Mouse (Mus musculus) neural tube, embryonic 14.5 days (tissue): ENCODE data around the gene Arhgef3. TPM values are rescaled to one million over a fixed set of nuclear protein-coding genes. Genes with fewer than 3 reads are reported as not detected.

ENCODE experiments used
- ATAC-seq: fragments of 200-750 bp; cut with Nextera tagmentation; 2 replicates; pipeline ENCODE4 v1.8.0; 2017; ENCODE audit warnings: low read depth, mild to moderate bottlenecking, moderate TSS enrichment, moderate library complexity
- H3K27ac ChIP-seq: fragments of 300-500 bp; sonication (generic); 2 replicates; pipeline ENCODE4 v1.5.1; 2014; ENCODE audit warnings: low read depth, mild to moderate bottlenecking, control low read depth, low read length, moderate library complexity, mixed read lengths
- H3K27me3 ChIP-seq: fragments of 300-500 bp; sonication (generic); 2 replicates; pipeline ENCODE4 v1.6.1; 2014; ENCODE audit warnings: low read length; ENCODE audit not compliant: control insufficient read depth, insufficient read depth
- H3K36me3 ChIP-seq: fragments of 300-500 bp; sonication (generic); 2 replicates; pipeline ENCODE4 v1.6.1; 2014; ENCODE audit warnings: low read length, mixed read lengths; ENCODE audit not compliant: control insufficient read depth, insufficient read depth
- H3K4me1 ChIP-seq: fragments of 300-500 bp; sonication (generic); 2 replicates; pipeline ENCODE4 v1.6.1; 2014; ENCODE audit warnings: low read length; ENCODE audit not compliant: control insufficient read depth, insufficient read depth
- H3K4me2 ChIP-seq: fragments of 300-500 bp; sonication (generic); 2 replicates; pipeline ENCODE4 v1.6.1; 2014; ENCODE audit warnings: mild to moderate bottlenecking, low read depth, low read length, control low read depth
- H3K4me3 ChIP-seq: fragments of 300-500 bp; sonication (generic); 2 replicates; pipeline ENCODE4 v1.5.1; 2014; ENCODE audit warnings: low read depth, low read length, control low read depth, mixed read lengths
- H3K9ac ChIP-seq: fragments of 300-500 bp; sonication (generic); replicated peaks from 2 replicates; pipeline ENCODE4 v1.6.1; 2014; ENCODE audit warnings: low read depth, mild to moderate bottlenecking, control low read depth, low read length, mixed read lengths
- H3K9me3 ChIP-seq: fragments of 300-500 bp; sonication (generic); 2 replicates; pipeline ENCODE4 v1.6.1; 2016; ENCODE audit warnings: low read length; ENCODE audit not compliant: control insufficient read depth
- WGBS: fragments of 180-500 bp; shearing (Covaris S2); extraction: QIAGEN DNeasy Blood & Tissue Kit; methylation state at CpG from one replicate; pipeline ENCODE4 v1.1.7; 2014; 5-methylcytosine and 5-hydroxymethylcytosine counted together
- polyA plus RNA-seq: library from polyadenylated mRNA; unstranded; fragments of >200 nt; fragmentation: Nextera tagmentation; extraction: Ambion mirVana; gene quantifications from 2 replicates; pipeline ENCODE4 v1.2.1, GENCODE M21; 2014

The Arhgef3 gene
- polyA plus RNA-seq, 1 experiment from 2014 or later, result 13.4 TPM

DNA sequence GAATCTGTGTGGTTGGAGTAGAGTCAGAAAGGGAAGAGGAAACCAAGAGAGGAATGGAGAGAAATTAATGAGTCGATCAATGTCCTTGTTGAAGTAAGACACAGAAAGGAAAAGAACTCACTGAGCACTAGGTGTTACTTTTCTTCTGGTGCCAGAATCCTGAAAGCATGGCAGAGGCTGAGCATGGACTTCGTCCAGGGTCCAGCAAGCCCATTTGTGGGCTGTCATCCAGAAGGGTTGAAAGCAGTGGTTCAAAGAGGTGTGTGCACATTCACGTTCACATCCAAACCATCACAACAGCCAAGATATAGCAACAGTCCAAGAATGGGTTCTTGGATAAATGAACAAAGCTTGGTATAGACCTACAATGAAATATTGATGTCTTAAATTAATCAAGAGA lies 15.3 kb downstream of the Arhgef3 start:
- Histone ChIP-seq H3K9me3 (no peaks in the 10 kb centered on the region), H3K4me2 (no peak overlapping the region), H3K4me1 (no peaks in the 10 kb centered on the region), H3K36me3 (no peaks in the 10 kb centered on the region), H3K27me3 (no peaks in the 10 kb centered on the region), H3K4me3 (no peak overlapping the region), H3K27ac (no peak overlapping the region), H3K9ac (no peak overlapping the region)
- 95% methylated on average over 3 of the region's 3 CpGs for WGBS
- no peak for ATAC-seq

DNA sequence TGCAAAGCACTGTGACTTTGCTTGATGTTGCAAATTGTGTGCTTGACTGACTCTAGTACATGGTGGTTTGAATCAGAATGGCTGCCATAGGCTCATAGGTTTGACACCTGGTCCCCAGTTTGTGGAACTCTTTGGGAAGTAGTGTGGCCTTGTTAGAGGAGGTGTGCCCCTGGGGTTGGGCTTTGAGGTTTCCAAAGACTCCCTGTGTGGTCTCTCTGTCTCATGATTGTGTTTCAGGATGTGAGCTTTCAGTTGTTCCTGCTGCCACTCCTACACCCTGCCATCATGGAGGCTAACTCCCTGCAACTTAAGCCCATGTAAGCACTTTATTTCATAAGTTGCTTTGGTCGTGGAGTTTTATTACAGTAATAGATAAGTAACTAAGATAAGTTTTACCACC lies 16.0 kb downstream of the Arhgef3 start:
- WGBS, result 95% methylated on average over 1 of the region's 1 CpGs
- no peak for ATAC-seq
- no peaks in the 10 kb centered on the region for H3K36me3 ChIP-seq

DNA sequence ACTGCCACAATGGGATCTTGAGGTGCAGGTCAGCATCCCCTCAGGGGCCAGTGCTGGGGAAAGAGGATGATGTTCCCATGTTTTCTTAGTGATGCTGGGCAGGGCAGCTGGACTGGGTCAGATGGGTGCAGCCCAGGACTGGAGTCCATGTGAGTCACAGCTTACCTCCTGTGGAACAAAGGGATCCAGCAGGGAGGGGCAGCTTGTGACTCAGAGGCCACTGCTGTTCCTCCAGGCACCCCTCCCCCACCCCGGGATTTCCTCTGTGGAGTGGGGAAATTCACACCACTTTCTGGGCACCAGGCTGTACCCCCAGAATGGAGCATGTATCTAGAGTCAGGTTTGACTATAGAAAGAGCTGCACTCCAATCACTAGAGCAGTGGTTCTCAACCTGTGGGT lies 16.8 kb downstream of the Arhgef3 start:
- ATAC-seq, result no peak
- WGBS, result 75% methylated on average over 1 of the region's 1 CpGs

More for the DNA sequence above, 16.0 kb downstream of the Arhgef3 start:
- Histone ChIP-seq H3K27ac (no peak overlapping the region), H3K4me2 (no peak overlapping the region), H3K27me3 (no peaks in the 10 kb centered on the region), H3K4me1 (no peaks in the 10 kb centered on the region), H3K9ac (no peak overlapping the region), H3K9me3 (no peaks in the 10 kb centered on the region), H3K4me3 (no peak overlapping the region)

DNA sequence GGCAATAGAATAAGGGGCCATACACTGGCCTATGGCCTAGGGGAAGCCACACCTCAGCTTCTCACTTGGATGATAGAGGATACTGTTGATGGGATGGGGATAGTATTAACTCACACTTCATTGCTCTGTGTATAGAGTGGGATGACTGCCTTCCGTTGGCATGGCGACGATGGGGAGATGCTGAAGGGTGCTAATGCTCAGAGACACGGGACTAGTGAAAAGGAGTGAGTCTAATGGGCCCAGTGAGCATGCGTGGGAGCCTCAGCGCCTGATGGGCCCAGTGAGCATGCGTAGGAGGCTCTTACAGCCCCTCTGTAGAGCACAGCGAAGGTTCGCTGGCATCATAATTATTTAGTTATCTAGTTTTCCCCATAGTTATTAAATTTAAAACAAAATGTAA lies 24.2 kb downstream of the Arhgef3 start:
- Histone ChIP-seq H3K27me3 (no peaks in the 10 kb centered on the region), H3K9me3 (no peaks in the 10 kb centered on the region), H3K4me3 (no peak overlapping the region), H3K9ac (no peak overlapping the region), H3K4me1 (no peaks in the 10 kb centered on the region), H3K4me2 (no peak overlapping the region), H3K27ac (no peak overlapping the region), H3K36me3 (no peaks in the 10 kb centered on the region)
- no peak for ATAC-seq
- 77% methylated on average over 9 of the region's 9 CpGs for WGBS

More for the DNA sequence above, 16.8 kb downstream of the Arhgef3 start:
- H3K27me3 ChIP-seq, result no peaks in the 10 kb centered on the region
- H3K36me3 ChIP-seq, result no peaks in the 10 kb centered on the region
- no peak overlapping the region for H3K9ac ChIP-seq
- H3K27ac ChIP-seq, result no peak overlapping the region
- no peaks in the 10 kb centered on the region for H3K4me1 ChIP-seq
- H3K9me3 ChIP-seq, result no peaks in the 10 kb centered on the region
- H3K4me3 ChIP-seq, result no peak overlapping the region
- no peak overlapping the region for H3K4me2 ChIP-seq

DNA sequence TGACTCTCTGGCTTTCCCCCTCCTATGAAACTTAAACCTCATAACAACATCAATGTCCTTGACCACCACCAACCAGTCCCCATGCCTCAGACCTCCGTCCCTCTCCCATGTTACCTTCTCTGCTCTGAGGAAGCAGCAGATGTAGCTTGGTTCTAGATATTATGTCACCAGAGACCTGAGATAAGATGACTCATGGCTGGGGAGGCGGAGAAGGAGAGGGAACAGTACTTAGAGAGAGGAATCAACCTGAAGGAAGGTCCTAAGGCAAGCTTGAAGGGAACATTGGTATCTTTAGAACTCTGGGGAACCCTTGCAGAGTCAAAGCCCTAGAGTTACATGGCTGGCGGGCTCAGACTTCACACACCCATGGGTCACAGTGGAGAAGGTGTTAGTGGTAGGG lies 25.3 kb downstream of the Arhgef3 start:
- Histone ChIP-seq H3K9me3 (no peaks in the 10 kb centered on the region), H3K27ac (no peak overlapping the region), H3K36me3 (no peaks in the 10 kb centered on the region), H3K4me3 (no peak overlapping the region), H3K4me1 (no peaks in the 10 kb centered on the region), H3K27me3 (no peaks in the 10 kb centered on the region), H3K9ac (no peak overlapping the region), H3K4me2 (no peak overlapping the region)
- ATAC-seq, result no peak
- 87% methylated on average over 3 of the region's 3 CpGs for WGBS

DNA sequence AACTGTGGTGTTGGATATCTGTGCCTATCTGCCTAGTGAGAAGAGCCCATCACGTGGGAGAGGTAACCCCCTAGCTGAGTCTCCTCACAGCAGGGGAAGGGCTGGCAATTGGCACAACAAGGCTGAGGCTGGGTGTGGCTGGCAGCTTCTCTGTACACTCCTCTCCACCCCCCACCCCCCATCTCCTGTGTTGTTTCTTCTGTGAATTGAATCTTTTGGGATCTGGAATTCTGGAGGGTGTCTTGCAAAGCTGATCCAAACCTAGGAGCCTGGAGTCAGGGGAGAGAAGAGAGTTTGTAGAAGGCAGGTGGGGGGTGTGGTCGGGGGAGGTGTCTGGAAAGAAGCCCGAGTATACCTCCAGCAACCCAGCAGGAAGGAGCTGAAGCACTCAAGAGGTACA lies 26.8 kb downstream of the Arhgef3 start:
- Histone ChIP-seq H3K36me3 (no peaks in the 10 kb centered on the region), H3K9ac (no peak overlapping the region), H3K4me2 (no peak overlapping the region), H3K27ac (no peak overlapping the region), H3K9me3 (no peaks in the 10 kb centered on the region), H3K4me1 (no peaks in the 10 kb centered on the region), H3K4me3 (no peak overlapping the region), H3K27me3 (no peaks in the 10 kb centered on the region)
- 26% methylated on average over 3 of the region's 3 CpGs for WGBS
- no peak for ATAC-seq

DNA sequence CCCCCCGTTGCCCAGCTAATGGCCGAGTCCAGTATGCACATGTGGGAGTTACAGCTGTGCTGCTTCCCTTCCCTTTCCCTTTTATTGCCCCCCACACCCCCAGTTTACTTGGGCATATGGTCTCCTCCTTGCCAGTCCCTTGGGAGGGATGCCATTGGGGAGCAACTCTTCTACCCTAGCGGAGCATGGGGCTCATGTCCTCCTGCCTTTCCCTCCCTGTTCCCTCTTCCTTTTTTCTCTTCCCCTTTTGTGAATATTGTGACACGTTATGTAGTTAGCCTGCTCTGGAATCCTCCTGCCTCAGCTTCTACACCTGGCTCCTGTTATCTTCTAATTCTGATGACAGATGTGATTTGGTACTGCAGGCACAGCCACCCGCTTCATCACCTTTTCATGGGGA lies 28.0 kb downstream of the Arhgef3 start:
- no peak for ATAC-seq
- H3K4me1 ChIP-seq, result no peaks in the 10 kb centered on the region
- no peaks in the 10 kb centered on the region for H3K9me3 ChIP-seq
- H3K4me3 ChIP-seq, result no peak overlapping the region
- H3K9ac ChIP-seq, result no peak overlapping the region
- H3K27ac ChIP-seq, result no peak overlapping the region
- H3K27me3 ChIP-seq, result no peaks in the 10 kb centered on the region
- no peaks in the 10 kb centered on the region for H3K36me3 ChIP-seq
- 91% methylated on average over 5 of the region's 5 CpGs for WGBS
- H3K4me2 ChIP-seq, result no peak overlapping the region

DNA sequence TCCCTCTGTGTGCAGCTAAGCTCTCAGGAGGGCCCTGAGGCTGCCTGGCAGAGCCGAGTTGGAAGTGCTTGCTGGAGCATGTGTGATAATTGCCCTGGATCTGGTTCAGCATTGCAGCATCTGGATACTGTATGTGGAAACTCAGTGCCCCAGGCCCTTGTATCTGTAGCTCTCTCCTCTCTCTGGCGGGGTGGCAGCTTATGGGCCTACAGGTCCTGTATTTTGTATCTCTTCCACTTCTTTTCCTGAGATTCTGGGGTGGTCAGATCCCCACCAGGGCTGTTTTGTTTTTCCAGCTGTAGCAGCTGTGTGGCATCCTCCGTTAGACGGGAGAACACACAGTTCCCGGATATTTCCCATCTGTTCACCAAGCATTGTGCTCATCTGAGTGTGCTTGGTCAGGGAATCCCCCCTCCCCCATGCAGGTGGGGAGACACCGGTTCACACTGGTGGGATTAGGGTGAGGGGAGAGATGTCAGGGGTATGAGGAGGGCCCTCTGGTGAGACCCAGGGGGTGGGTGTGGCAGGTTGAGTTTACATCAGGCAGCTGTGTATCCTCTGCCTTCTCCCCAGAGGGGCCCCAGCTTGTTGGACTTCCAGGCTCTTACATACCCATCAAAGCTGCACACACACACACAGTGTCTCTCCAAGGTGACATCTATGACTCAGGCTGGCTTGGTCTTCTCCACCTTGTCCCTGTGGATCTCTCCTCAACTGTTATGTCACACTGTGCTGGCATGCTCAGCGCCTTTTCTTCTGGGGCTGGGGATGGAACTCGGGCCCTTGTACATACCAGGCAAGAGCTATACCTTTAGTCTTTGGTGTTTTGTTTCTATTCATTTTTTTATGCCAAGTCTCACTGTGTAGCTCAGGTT lies 30.7 kb downstream of the Arhgef3 start:
- no peak overlapping the region for H3K4me3 ChIP-seq
- H3K27me3 ChIP-seq, result no peaks in the 10 kb centered on the region
- H3K4me2 ChIP-seq, result no peak overlapping the region
- no peaks in the 10 kb centered on the region for H3K9me3 ChIP-seq
- H3K27ac ChIP-seq, result peak overlapping the region; percentile 28; the same call in 1 of the 2 replicates
- 60% methylated on average over 8 of the region's 8 CpGs for WGBS
- no peaks in the 10 kb centered on the region for H3K4me1 ChIP-seq
- no peak for ATAC-seq
- H3K36me3 ChIP-seq, result no peaks in the 10 kb centered on the region
- no peak overlapping the region for H3K9ac ChIP-seq

DNA sequence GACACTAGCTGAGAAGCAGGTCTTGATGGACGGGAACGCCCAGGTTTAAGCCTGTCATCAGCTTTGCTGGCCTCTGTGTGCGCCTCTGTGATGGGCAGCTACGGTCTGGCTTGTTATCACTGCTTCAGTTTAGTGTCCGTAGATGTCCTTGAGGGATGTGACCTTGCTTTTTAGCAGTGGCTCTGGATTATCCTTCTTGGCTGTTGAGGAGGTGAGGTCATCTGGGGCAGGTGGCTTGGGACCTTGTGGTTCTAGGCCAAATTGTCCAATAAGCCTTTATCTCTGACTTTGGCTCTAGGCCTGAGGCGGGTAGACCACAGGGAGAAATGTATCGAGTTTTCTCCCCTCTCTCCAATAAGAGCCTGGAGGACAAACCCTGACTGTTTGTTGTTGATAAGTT lies 33.0 kb downstream of the Arhgef3 start:
- no peaks in the 10 kb centered on the region for H3K27me3 ChIP-seq

More for the DNA sequence above, 33.0 kb downstream of the Arhgef3 start:
- Histone ChIP-seq H3K4me2 (no peak overlapping the region), H3K27ac (no peak overlapping the region), H3K4me3 (no peak overlapping the region), H3K4me1 (no peaks in the 10 kb centered on the region), H3K9me3 (no peaks in the 10 kb centered on the region), H3K9ac (no peak overlapping the region), H3K36me3 (no peaks in the 10 kb centered on the region)
- ATAC-seq, result no peak
- 99% methylated on average over 7 of the region's 7 CpGs for WGBS
